Mouse (Mus musculus) heart, postnatal 14 days (tissue): ENCODE measurements at regions not wholly inside any gene's neighbourhood (a gene's known extent, or its start where the extent isn't known, plus 50 kb on each side); places are given as distances from the start of the nearest gene placed in this dataset.

ENCODE experiments used
- DNase-seq, 2 experiments: peaks; one replicate each; pipeline ENCODE4 v3.0.0; 2021 to 2022
- intact Hi-C: fragments of 180-260 bp; cut with DNase I; formaldehyde crosslinking; loops from one replicate; pipeline ENCODE4 v1.15.1; 2025

DNA sequence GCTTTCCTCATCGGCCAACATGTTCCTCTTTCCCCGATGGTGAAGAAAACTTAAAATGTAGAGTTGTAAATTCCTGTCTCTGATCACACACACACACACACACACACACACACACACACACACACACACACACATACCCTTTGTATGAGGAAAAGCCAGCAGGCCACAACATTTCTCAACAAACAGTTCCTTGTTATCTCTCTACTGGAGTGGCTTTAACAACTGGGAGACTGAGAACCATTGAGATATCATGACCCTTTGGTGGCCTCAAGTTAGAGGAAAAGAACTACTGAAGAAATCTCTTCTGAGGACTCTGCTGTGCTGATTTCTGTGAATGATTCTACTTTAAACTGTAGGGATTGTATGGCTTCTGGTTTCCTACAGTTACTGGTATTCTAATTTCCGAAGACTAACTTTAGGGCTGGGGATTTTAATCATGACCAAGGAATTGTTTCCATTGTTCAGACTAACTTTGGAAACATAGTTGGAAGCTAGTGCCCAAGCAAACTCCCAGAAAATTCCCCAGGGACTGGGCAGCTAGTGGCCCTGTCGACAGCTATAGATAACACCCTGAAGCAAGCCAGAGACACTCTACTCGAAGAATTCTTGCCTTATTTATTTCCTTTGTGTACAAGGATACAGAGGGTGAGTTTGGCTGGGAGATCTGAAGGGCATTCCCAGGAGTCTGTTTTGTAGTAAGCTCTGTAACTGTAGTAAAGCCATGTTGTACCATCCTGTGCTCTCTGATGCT lies 516.0 kb downstream of the 1700129C05Rik start:
- DNase-seq = peak in 1 of 2 experiments; percentile 22
- intact Hi-C loops = no loop called here

DNA sequence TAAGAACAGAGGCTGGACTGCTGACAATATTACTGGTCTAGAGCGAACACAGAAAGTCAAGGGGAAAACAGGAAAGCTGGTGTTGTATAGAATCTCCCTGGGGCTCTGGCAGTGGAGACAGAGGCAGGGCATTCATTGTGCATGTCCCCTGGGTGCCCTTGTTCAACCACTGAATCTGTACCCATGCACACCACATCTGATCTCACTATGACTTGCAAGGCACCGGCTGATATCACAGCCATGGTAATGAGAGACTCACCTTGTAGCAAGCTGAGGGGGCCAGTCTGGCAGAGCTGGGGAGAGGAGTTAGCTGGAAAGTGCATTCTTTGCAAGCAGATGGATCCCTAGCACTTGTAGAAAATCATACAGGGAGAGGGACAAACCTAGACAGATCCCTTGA lies 522.5 kb downstream of the 1700129C05Rik start:
- no peak for DNase-seq
- intact Hi-C loops = no loop called here

DNA sequence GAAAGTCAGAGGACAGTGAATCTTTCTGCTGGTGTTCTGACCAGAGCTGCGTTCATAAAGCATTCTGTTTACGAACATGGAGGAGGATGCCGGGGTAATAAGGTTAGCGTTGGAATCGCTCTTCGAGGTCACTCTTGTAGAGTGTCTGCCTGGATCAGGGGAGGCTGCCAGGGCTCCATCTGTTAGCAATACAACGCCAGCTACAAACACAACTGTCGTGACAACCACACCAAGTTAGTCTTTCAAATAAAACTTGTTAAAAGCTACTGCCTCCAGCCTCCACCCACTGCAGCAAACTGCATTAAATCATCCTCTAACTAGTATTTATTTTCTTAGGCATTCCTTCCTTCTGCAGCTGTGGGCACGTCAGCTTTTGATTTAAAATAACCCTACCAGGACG lies 525.0 kb downstream of the 1700129C05Rik start:
- no peak for DNase-seq
- intact Hi-C loops = loop anchor here (10.0 kb wide), 1 partner anchor 583 kb away; no protein-coding TSS in a partner anchor

DNA sequence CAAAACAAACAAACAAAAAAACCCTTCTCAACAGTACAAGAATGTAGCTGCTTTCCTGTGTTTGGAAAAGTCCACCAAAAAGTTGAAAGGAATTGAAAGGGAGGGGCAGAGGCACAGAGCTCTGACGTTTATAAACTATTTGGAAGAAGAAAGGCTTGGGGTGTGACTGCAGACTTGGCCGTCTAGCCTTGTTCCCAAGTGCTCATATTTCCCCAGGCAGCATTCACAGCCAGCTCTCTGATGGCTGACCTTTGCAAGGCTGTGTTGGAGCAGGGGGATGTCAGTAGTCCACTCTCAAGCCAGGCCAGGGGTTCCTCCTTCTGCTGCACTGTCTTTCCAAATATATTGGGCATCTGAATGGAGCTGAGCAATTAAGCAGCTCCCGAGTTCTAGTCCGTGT lies 534.5 kb downstream of the 1700129C05Rik start:
- intact Hi-C loops = no loop called here
- DNase-seq = peak; percentile 13 to 21

DNA sequence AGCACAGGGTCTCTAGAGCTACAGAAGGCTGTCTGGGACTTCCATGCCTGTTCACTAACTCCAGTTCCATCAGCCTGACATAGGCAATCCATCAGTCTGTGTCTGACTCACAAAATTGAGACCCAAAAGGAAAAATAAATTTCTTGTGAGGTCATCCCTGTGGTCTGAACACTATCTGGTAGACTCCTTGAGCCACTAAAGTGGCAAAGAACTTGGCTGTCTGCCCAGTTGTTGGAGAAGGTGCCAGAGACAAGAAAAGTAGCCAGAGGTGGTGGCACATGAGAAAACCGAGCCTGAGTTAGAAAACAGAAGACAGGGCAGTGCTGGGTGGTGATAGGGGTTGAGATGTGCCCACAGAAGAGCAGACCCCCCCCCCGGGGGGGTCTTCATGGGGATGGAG lies 535.0 kb downstream of the 1700129C05Rik start:
- intact Hi-C loops = no loop called here
- peak; percentile 32 to 42 for DNase-seq

DNA sequence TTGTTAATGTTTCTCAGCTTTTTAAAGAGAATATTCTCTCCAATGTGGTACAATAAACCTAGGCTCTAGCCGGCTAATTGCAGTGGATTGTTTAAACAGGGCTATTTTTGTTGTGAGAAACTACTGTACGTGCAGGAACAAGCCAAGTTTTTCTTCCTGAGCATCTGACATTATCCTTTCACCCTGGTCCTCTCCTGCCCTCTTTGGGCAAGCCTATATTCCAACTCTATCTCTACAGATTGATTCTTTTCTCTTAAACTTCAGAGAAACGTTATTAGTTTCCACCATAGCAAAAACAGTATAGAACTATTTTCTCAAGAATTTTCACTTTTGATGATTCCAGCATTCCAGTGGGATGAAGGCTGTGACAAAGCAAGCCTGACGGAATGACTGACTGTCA lies 535.2 kb downstream of the Fgf9 start:
- intact Hi-C loops = no loop called here
- DNase-seq = no peak

DNA sequence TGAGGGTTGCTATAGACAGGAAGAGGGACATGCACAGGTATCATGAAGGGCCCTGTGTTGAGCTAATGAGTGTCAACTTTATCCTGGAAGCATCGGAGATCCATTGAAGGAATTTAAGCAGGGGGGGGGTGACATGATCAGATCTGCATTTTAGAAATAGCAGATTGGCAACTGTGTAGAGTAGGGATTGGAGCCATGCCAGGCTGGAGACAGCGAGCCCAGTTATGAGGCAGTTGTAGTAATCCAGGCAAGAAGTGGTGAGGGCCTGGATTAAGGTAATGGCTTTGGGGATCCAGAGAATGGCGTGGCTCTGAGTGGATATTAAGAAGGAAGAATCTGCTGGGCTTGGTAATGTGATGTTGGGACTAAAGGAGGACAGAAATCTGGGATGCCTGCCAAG lies 528.5 kb downstream of the Fgf9 start:
- DNase-seq = no peak
- intact Hi-C loops = no loop called here

DNA sequence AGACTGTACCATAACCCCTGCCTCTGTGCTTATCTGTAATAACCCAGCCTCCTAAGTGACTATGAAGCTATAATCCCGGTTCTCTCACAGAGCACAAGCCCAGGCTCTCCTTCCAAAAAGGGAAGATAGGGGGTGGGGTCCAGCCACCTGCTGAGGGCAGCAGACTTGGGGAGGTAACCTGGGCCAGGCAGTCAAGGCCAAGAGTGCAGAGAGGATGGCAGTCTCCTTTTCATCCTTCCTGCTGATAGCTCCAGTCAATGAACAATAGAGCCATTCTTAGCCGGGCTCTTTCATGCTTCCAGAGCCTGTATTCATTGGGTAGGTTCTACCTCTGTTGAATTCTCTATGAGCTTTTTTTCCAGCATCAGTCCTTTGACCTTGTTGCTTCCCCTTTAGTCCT lies 527.5 kb downstream of the Fgf9 start:
- no peak for DNase-seq
- intact Hi-C loops = no loop called here

DNA sequence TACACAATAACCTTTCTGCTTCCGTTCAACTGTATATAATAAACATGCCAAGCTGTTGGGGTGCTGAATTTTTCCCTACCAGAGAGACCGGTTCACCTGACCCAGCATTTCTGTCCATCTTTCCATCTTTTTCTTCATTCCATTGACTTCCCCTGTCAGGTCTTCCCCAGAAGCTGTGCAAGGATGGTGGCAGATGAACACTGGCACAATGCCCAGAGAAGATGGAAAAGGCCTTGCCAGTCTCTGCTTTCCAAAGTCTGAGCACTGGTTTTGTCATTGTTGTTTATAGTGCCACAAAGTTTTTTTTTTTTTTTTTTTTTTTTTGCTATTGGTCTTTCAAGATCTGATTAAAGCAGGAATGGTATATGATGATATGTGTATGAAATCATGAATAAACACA lies 526.6 kb downstream of the Fgf9 start:
- no peak for DNase-seq
- intact Hi-C loops = no loop called here

DNA sequence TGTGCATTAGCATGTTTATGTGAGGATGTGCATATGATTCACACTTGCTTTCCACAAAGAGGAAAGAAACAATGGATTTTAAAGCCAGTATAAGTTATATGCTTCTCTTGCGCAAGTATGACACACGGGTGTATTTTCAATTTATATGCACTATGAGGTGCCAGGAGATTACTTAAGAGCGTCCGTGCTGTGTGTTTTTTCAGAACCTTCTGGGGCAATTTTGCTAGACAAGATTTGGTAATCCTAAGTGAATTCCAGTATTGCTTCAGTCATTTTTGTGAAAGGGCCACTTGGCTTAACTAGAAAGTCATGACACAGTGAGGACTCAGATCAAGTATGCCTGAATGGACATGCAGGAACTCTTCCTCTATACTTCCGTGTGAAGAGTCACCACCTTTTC lies 511.5 kb downstream of the Fgf9 start:
- intact Hi-C loops = no loop called here
- no peak for DNase-seq

DNA sequence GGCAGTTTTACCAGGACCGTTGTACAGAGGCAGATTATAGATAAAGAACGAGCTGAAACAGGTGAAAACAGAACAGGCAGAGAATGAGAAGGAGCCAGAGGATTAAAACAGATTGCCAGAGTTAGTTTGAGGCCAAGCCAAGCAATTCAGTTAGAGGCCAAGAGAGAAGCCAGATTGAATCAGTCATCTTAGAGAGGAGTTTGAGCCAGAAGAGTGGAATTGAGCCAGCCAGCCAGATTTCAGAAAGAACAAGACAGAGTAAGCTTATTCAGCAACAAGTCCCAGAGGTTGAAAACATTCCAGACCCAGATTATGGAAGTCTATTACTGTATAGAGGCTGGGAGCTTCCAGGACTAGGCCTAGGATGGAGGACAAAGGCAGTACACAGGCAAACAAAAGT lies 499.7 kb downstream of the Fgf9 start:
- no peak for DNase-seq
- intact Hi-C loops = no loop called here

DNA sequence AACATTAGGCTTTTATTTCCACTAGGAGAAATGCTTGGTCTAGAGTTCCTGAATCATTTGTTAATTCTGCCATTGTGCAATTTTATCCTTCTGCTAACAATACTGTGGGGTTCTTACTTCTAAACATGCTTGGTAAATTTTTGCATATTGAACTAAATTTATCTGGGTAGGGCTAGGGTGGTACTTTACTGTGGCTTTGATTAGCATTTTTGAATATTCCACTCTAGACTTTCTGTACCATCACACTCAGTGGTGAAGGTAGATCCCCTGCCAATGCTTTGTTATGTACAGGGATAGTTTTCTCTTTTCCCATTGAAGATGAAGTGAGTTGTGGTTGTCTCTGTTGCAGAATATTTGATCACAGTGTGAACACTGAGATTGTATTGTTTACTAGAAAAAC lies 497.1 kb downstream of the Fgf9 start:
- intact Hi-C loops = no loop called here
- DNase-seq = no peak

DNA sequence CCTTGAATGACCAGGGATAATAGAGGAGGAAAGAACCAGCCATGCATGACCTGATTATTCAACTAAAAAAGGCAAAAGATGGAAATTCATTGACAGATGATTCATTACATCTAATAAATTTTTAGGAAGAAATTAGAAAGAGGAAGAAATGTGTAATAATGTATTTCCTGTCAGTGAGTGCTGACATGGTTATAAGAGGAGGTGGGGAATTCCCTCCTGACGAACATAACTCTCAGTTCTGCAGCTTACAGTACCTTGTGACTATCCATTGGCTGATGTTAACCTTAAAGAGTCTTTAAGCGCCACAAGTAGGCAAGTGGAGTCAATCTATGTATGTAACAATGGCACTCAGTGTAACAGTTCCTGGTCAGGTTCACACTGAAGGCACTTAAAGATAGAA lies 492.7 kb downstream of the Fgf9 start:
- DNase-seq = no peak
- intact Hi-C loops = no loop called here

DNA sequence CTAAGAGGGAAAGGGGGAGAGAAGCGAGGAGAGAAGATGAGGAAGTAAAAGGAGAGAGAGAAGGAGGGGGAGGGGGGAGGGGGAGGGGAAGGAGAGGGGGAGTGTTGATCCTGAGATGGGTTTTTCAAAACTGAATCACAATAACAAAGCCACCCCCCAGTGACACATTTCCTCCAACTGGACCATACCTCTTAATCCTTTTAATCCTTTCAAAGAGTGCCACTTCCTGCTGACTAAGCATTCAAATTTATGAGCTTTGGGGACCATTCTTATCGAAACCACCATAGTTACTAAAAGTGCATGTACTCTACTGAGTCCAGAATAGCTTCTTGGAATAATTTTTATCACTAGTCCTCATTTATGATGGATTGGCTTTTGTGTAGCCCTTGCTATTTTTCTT lies 480.4 kb downstream of the Fgf9 start:
- intact Hi-C loops = no loop called here
- no peak for DNase-seq

DNA sequence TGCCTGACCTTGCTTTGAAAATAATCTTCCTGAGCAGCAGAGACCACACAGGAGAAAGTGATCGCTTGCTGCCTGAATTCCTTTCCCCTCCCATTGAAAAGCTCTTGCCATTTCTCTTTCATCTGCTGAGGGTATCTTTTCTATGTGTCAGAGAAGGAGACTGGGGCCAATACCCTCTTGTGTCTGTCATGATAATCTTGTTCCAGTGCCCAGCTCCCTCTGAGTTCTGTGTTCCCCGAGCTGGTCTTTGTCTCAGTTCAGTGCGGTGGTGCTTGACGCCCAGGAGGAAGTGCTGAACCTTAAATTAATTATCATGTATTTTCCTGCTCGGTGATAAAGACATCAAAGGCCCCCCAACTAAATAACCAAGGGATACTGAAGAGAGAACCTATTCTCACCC lies 475.4 kb downstream of the Fgf9 start:
- intact Hi-C loops = no loop called here
- DNase-seq = no peak

DNA sequence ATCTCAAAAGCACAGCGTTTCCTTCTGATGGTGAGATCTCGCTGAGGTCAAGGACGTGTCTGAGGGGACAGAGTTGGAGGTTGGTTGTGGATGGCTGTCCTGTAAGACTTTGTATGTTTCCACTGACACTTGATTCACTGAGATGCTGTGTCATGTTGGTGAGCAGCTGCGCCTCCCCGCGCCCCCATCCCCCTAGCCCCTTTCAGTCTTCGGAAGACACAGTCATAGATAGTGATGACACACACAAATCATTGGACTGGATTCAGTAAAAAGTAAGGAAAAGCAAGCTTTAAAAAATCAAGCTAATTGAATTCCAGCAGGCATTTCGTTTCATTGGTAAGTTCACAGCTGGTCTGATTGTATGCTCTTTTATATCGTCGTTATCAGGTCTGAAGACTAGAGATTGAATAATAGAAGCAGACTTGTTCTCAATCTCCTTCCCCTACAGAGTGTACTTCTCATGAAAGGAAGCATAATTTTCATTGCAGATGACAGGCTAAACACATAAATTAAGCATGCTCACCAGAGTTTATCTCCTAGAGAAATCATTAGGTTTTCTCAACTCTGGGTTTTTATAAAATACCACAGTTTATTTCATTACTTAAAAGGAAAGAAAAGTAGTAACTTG lies 472.9 kb downstream of the Fgf9 start:
- intact Hi-C loops = no loop called here
- no peak for DNase-seq

DNA sequence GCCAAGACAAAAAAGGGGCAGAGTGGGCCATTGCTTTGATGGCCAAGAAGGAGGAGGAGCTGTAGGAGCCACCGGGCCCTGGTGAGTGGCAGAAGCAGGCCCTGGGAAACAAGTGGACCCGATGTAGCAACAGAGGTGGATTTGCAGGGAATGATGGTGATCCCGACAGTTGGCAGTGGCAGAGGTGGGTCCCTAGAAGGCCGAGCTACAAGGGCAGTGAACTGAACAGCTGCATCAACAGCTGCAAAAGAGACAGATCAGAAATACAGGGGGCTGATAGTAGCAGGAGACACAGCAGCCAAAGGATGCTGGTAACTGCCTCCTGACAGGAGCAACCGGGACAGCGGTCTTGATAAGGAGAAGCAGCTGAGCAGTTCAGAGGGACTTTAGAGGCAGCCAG lies 467.8 kb downstream of the Fgf9 start:
- intact Hi-C loops = no loop called here
- no peak for DNase-seq

DNA sequence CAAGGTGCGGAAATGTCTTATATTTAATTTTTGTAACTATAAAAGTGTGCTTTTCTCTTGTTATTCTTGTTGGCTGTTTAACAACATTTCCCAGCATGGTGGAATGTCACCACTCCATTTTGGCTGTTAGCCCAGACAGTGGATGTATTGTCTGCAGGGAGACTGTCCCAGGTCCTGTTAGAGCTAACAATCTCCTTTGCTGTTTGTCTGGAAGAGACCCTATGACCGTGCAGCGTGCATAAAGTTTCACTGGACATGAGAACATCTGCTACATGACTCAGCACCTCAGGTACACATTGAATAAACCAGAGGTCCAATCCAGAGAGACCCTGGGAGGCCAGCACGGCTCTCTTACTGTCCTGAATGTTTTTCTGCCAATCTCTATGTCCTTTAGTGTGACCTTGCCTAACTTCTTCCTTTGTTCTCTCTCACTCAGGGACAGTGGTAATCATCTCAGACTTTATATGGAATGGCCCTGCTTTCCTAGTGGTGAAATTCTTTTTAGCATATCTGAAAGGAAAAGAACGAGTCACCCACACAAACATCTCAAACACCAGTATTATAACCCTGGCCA lies 450.7 kb downstream of the Fgf9 start:
- intact Hi-C loops = no loop called here
- peak in 1 of 2 experiments; percentile 51 for DNase-seq

DNA sequence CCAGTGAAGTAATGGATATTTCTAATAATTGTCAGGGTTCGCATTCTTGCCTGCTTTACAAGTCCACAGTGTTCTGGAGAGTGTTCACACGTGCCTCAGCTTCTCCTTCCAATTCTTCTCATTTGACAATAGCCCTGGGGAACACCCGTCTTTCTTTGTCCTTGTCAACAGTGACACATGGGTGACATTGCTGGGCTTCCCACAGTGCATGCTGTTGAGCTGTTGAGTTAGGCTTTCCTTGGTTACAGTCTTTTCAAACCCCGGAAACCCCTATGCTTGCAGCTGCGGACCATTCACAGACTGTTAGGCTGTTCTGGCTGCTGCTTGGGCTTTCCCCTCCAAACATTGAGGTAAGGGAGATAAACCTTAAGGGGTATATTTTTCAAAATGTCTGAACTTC lies 450.0 kb downstream of the Fgf9 start:
- intact Hi-C loops = no loop called here
- no peak for DNase-seq

DNA sequence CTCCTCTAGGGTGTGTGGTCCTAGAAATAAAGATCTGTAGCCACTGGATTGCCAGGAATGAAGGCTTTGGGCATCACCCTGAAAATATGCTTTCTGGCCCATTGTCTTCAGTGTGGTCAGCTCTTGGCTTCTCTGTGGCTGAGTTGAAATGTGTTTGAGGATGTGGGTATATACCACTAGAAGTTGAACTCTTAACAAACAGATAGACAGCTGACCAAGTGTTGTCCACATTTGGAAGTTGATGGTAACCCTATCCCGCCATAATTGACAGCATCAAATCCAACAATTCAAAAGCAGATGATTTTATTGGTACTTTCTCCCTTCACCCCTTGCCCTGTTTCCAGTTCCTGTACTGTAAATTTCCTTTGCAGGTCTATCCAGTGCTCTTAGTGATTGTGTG lies 448.7 kb downstream of the Fgf9 start:
- intact Hi-C loops = no loop called here

DNA sequence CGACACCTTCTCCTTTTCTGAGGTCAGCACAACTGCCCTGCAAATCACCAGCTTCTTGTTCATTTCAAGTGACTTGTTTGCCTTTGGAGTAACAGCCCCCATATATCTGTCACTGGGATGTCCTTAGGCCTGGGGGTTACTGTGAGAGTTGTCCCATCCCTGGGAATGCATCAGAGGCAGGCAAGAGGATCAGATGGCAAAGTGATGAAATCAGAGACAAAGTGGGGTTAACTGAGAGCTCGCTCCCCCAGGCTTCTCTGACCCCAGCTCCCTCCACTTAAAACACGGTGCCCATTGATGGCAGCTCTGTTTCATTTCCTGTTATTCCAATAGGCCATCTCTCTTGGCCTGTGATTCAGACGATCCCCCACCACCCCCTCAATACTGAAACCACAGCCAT lies 446.2 kb downstream of the Fgf9 start:
- intact Hi-C loops = no loop called here

More for the DNA sequence above, 448.7 kb downstream of the Fgf9 start:
- DNase-seq = no peak

DNA sequence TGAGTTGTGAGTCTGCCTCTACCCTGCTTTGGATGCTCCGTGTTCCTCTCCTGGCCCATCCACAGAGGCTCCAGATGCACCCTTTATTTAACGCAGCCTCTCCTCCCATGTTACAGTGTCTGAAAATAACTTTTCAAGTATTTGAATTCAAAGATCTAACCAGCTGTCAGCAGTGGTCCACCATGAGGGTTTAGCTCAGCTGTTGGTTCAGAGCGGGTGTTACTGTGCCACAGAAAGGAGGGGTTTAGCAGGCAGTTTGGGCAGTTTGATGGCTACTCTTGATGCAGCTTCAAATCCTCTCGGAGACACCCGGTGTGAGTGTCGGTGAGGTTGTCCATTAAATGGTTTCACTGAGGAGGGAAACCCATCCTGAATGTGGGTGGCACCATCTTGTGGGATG lies 441.8 kb downstream of the Fgf9 start:
- DNase-seq = no peak
- intact Hi-C loops = no loop called here

More for the DNA sequence above, 446.2 kb downstream of the Fgf9 start:
- DNase-seq = no peak
